Mouse (Mus musculus): ENCODE data around the gene Sipa1.
A peak's percentile ranks its signal among the peaks of the same experiment; 100 is the strongest.

The Sipa1 gene

DNA sequence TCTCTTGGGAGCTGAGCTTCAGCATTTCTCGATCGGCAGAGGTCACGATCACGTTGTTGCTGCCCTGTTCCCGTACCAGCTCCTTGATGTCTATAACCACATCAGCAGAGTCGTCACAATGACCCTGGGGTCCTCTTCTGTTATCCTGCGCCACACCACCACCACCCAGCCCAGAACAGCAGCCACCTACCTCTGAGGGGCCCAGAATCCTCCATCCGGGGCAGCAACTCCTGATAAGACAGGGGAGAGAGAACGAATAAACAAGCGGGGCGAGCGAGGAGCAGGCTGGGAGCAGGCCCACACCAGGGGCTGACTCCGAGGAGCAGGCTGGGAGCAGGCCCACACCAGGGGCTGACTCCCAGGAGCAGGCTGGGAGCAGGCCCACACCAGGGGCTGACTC is 22.9 kb upstream of the Sipa1 start:
- DNase-seq (ENCODE audit: low spot score in 2 of 2): no peak

DNA sequence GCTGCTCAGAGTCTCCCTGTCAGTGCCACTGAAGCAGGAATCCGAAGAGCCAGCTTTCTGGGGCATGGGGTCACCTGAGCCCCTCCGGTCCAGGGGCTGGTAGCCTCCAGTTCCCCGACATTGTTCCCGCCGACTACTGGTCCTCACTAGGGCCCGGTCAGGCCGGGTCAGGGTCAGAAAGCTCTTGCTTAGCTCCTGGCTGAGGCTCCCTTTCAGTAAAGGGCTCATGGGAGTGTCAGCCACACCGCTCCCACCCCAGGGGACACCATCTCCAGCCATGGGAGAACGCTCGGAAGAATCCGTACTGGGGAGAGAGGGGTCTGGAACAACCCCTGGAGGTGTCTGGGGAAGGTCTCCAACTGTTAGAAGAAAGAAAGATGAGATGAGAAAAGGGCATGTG is 22.4 kb upstream of the Sipa1 start:
- DNase-seq (ENCODE audit: low spot score in 2 of 2): no peak

DNA sequence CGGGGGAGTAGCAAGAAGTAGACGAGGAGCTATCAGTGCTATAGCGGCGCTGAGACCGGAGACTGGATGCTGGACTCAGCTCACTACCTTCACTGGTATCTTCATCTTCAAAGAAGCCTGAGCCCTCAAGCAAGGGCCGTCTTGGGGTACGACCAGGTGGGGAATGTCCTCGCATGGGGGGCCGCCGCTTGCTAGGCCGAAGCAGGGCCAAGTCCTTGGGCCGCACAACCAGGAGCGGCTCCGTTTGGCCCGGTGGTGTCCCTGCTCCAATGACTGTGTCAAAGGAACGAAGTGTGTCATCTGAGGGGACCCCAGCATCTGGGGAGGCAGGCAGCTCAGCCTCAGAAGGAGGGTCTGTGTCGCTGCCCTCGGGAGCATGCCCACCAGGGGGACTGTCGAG is 21.9 kb upstream of the Sipa1 start:
- no peak for DNase-seq (ENCODE audit: low spot score in 2 of 2)

DNA sequence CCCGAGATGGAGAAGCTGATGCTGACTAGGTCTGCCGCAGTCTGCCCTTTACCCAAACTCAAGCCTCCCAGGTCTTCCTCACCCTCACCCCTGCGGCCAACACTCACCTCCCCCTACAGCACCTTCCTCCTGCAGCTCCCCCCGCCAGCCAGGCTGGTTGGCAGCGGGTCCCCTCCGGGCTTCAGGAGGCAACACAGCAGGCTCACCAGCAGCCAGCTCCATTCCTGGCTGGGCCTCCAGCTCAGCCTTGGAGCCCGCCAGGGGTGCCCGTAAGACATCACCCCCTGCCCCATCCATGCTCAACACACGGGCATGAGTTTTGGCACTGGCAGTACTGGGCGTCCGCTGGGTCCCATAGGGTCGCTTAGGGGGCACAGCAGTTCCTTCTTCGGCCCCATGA is 21.5 kb upstream of the Sipa1 start:
- DNase-seq (ENCODE audit: low spot score in 2 of 2): no peak

DNA sequence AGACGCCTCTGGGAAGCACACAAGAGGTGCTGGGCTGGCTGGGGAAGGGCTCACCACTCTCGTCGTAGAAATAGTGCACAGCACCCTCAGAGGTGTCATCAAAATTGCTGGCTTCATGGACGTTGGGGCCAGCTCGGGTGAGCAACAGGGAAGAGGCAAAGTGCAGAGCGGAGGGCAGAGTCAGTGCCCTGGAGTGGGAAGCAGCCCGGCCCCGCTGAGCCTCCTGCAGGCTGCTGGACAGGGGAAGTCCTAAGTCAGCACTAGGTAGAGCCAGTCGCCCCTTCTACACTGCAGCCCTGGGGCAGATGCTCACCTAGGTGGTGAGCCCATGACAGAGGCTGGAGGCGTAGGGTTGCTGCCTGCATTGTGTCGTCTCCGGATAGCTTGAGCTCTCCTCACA is 20.7 kb upstream of the Sipa1 start:
- DNase-seq (ENCODE audit: low spot score in 2 of 2): no peak

DNA sequence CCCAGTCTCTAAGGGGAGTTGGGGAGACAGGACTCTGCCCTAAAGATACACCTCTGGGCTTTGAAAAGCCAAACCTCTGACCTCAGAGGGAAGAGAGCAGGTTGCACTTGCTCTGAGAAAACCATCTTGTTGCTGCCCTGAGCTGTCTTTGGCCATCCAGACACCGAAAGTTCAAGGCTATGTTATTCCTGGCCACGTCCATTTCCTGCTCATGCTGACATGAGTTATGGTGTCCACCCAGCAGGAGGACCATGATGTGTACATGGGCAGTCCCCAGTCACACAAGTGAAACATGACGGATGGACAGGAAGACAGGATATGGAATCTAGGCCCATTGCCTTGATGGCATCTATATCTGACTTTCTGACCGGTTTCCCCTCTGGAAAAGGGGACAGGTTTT is 16.9 kb upstream of the Sipa1 start:
- no peak for DNase-seq (ENCODE audit: low spot score in 2 of 2)

DNA sequence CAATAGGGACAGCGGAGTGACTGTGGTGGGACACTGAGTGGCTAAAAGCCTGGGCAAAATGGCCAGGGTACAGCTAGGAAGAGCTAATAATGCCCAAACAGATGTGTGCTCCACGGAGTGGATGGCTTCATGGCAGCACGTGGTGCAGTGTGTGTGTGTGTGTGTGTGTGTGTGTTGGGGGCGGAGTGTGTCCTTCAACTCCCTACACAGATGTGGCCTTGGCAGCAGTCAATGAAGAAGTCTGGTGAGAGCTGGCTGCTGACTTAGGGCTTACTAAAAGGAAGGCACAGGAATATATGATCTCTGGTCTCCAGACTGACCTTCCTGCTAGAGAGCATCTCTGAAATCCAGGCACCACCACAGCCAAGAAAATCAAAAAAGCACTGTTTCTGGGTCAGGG is 4.9 kb upstream of the Sipa1 start:
- no peak for DNase-seq (ENCODE audit: low spot score in 2 of 2)

DNA sequence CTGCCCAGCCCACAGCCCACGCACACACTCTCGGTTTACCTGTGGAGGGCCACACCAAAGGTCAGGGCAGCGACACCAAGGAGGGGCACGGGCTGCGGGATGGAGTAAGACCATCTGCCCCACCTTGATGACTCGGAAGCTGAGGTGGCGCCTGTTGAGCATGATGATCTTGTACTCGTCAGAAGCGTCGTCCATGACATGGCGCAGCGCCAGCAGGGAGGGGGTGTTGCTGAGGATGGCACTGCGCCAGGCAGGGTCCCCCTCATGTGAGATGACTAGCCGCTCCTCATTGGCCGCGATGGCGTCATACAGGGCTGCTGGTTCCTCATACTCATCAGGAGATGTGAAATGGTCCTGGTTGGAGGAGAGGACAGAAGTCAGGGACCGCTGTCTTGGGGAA is 2.9 kb upstream of the Sipa1 start:
- DNase-seq (ENCODE audit: low spot score in 2 of 2): no peak

DNA sequence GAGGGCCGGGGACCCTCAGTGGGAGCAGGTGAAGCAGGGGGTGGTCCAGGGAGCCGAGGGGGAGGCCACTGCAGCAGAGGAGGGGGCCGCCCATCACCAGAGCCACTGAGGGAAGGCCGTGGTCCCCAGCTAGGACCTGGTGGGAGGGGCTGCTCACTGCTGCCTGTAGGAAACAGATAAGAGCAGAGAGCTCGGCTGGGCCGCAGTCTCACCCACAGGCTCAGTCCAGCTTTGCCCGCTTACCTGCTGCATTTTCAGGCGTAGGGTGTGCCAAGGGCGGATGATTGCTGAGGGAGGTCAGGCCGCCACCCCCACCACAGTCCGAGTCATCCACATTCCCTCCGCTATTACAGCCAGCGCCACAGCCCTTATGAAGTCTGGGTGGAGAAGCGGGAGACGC is 2.0 kb upstream of the Sipa1 start:
- no peak for DNase-seq (ENCODE audit: low spot score in 2 of 2)

DNA sequence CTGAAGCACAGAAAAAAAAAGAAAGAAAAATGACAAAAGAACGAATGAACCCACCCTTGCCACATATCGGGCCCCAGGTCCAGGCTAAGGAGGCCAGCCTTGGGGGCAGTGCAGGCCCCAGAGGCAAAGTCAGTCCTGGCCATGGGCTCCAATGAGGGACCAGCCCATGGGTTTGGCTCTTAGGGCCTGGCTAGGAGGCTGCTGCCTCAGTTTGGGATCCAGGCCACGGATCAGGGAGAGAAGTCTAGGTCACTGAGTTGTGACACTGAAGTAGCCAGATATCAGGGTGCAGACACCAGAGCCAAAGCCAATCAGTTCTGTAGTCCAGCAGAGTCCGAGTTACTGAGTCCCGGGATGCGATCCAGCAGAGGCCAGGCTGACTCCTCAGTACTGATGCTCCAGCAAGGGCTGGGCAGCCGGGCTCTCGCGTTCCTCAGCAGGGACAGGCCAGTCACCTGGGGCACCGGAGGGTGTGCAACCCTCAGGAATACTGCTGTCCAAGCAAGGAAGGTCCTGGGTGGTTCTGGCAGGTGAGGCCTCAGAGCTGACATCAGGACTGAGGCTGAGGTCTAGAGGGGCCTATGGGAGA is 1.3 kb upstream of the Sipa1 start:
- DNase-seq (ENCODE audit: low spot score in 2 of 2): no peak

DNA sequence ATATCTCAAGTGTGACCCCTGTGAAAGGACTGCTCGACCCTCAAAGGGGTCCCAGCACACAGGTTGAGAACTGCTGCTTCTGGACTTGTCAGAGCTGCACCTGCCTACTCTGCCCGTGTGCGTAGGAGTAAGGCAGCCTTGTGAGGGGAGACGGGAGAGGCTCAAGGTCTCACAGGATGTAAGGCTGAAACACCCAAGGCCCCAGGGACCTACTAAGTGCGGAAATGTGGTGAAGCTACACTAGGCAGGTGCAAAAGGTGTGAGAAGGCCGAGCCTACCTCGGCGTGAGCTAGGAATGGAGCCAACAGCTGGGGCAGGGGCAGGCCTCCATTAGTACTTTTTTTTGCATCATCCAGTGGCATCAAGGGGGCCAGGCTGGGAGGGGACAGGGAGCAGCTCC is 1.2 kb downstream of the Sipa1 start:
- no peak for DNase-seq (ENCODE audit: low spot score in 2 of 2)

DNA sequence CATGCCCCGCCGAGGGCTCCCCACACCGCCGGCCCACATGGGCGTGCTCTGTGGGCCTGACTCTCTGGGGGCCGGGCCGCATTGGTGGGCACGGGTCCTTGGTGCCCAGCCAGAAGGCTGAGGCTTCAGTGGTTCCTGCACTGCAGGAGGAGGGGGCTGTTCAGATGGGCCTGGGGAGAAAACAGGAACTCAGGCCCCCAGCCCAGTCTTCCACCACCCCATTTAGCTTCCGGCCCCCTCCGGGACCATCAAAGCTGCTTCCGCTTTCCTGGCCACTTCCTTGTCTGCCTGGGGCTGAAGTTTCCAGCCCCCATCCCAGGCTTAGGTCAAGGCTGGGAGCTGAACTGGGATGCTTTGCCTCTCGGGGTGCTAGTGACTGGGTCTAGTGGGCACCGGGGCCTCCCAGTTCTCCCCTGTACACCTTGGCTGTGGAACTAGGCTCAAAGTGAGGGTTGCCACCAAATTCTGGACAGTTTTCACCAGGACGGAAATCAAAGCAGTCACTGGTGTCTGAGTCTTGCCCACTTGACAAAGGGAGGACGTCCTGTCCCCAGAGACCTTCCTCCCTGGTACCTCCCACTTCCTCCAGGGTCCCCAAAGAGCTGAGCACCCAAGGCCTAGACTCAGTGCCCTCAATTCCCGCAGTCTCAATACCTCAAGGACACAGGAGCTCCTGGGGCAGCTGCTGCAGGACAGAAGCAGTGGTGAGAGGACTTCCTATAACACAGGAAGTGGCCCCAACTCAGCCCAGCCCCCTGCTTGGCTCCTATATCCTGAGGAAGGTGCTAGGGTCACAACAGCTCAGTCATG is 2.4 kb downstream of the Sipa1 start:
- no peak for DNase-seq (ENCODE audit: low spot score in 2 of 2)

DNA sequence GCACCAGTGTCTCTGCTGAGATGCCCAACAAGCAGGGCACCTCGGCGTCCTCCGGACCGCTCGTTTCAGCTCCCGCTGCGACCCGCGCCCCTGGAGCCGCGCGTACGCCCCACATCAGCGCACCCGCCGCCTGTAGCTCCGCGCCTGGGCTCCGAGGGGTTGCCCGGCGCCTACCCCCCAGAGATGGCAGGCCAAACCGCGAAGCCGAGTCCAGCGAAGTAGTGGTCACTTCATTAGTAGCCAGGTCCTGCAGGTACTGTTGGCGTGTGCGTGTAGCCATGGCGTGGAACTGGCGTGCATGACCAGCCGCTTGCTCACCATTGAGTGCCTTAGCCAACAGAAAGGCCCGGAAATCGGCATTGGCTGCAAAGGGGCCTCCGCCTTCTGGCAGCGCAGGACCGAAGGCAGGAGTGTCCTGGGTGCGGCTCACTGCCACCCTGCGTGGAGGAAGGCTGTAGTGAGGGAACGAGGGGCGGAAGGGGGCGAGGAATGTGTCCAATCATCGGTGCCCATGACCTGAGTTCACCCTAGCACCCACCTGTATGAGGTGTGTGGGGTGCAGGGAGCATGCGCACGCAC is 8.7 kb downstream of the Sipa1 start:
- DNase-seq (ENCODE audit: low spot score in 2 of 2): no peak

DNA sequence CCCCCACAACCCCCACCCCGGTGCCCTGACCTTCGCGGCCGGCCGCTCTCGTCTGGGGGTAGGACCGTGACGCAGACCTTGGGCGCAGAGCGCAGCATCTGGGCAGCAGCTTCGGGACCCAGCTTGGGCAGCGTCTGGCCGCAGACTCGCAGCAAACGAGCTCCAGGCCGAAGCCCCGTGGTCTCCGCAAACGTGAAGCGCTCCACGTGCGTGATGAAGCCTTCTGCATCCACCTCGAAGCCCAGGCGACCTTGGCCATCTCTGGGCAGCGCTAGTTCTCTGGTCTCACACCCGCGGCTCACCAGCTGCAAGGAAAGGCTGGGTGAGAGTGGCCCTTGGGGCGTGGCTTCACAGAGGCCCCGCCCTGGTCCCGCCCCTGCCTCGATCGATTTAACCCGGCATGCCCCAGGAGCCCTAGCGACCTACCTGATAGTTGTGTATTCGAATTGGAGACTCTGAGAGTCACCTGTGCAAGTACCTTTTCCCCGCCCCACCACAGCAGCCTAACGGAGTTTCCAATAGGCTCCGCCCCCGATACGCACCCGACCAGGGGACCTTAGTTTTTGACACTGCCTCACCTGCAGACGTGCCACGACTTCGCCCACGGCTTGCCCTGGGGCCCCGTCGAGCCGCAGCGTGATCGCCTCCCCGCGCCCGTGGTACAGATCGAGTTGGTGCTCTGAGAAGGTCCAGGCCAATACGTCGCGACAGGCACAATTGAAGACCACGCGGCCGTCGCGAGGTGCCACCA is 9.4 kb downstream of the Sipa1 start:
- no peak for DNase-seq (ENCODE audit: low spot score in 2 of 2)

DNA sequence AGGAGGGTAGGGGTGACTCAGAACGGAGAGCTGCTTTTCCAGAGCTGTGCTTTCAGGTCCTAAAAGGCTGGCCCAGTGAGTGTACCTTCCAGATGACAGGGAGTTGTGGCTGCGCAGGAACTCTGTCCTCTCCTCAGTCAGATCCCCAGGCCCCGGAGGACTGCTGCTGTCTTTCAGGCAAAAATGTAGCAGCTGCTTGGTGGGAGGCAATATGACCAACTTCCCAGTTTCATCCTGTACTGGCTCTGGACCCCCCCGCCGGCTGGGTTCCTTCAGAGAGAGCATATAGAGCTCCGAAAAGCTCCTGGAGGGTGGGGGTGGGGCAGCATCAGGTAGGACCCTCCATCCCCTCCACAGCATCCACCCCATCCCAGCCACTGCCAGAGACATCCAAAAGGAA is 10.9 kb downstream of the Sipa1 start:
- DNase-seq (ENCODE audit: low spot score in 2 of 2): peak in 1 of 2 experiments; percentile 42

DNA sequence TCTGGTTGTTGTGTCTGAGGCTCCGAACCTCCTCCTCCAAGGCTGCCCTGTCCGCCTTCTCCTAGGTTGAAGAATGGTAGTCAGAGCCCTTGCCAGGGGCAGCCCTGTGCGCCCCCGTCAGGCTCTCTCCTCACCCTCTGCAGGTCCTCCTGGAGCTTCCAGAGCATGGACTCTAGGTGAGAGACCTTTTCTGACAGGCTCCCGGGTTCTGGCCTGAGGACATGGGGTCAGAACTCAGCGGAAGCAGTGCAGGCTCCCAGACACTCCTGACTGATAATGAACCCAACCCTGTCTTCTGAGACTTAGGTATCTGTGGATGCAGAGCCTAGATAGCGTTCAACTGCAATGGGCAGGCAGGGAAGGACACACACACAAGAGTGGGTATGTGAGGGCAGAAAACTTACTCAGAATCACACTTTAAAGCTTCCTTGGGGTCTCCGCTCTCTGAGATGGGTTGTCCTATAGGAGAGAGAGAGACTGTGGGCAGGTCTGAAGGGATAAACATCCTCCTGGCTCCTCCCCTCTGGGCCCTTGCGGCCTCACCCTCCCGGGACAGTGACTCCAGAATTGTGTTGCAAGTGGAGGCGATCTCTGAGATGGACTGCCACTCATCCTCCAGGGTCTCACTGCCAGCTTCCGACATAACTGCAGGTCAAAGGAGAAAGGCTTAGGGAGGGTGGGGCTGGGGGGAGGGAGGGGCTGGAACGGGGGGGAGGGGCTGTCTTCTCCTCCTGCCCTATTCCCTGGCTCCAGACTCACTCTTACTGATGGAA is 11.8 kb downstream of the Sipa1 start:
- no peak for DNase-seq (ENCODE audit: low spot score in 2 of 2)

DNA sequence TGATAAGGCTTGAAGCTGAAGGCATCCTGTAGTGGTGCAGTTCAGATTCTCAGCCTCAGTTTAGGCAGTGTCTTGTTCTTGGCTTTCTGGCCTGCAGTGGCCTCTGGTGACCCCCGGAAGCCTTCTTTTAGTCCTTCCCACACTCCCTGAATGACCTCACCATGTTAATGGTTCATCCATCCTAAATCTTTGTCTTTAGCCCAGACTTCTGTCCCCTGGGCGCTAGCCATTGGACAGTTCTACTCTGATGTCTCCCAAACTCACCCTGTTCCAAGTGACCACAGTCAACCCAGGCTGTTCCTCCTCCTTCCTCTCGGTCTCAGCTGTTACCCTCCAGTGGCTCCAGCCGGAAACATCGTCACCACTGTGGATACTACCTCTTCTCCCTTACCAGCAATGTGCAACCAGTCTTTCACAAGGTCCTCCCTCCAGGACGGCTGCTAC is 14.2 kb downstream of the Sipa1 start:
- DNase-seq (ENCODE audit: low spot score in 2 of 2): no peak

DNA sequence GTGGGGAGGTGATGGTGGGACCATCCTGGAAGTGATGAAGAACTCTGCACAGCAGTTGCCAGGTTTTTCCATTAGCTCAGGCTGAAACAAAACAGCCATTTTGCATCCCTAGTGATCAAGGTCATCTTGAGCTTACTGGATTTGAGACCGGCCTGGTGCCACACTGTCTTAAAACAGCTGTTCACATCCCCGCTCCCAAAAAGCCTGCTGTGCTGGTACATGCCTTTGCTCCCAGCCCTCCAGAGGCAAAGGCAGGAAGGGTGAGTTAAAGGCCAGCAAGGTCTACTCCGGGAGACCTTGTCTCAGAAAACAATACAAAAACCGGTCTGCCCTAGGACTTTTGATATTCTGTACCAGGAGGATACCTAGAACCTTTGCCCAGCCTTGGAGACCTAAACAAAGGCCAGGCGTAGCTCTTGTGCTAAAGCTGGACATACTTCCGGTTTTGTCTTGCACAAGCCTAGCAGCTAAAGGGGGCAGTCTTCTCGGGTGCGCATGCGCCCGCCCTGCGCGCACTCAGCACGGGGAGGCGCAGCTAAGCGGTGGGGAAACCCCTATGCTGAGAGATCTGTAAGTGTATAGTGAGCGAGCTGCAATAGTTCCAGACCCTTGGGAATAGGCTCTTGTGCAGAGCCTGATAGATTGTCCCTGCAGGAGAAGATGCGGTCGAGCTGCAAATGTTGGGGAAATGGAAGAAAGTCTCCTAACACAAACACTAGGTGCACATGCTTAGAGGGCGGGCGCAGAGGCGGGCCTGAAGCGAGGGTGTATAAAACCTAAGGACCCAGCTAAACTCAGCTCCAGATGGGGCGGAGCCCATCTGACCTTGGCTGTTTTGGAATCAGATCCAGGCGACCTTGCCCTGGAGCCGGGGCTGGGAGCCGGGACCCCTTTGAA is 14.9 kb downstream of the Sipa1 start:
- DNase-seq (ENCODE audit: low spot score in 2 of 2): peak; percentile 68 to 76

DNA sequence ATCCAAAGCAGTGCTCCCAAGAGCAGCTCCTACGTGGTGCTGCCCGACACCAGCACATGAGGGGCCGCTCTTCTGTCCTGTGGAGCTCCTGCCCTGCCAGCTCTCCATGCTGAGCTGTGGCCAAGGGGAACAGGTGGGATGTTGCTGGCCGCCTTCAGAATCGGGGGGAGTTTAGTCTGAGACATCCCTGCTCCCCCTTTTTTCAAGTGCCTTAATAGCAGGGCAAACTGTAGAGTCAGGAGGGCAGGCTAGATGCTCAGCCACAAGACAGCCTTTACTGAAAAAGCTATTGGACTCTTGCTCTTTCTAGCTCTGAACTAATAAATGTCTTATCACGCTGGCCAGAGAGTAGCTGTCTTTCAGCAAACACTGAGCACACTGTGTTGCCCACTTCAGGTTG is 15.7 kb downstream of the Sipa1 start:
- no peak for DNase-seq (ENCODE audit: low spot score in 2 of 2)

DNA sequence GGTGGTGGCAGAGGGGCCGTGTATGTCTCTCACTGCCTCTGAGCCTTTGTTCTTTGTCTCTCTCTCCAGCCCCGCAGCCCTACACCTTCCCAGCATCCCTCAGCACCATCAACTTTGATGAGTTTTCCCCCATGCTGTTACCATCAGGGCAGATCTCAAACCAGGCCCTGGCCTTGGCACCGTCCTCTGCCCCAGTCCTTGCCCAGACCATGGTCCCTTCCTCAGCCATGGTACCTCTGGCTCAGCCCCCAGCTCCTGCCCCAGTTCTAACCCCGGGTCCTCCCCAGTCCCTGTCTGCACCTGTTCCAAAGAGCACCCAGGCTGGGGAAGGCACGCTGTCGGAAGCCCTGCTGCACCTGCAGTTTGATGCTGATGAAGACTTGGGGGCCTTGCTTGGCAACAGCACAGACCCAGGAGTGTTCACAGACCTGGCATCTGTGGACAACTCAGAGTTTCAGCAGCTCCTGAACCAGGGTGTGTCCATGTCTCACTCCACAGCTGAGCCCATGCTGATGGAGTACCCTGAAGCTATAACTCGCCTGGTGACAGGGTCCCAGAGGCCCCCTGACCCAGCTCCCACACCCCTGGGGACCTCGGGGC is 16.7 kb downstream of the Sipa1 start:
- no peak for DNase-seq (ENCODE audit: low spot score in 2 of 2)
